ENCODE assay signal across 13 mouse cellular contexts in the genomic region with DNA sequence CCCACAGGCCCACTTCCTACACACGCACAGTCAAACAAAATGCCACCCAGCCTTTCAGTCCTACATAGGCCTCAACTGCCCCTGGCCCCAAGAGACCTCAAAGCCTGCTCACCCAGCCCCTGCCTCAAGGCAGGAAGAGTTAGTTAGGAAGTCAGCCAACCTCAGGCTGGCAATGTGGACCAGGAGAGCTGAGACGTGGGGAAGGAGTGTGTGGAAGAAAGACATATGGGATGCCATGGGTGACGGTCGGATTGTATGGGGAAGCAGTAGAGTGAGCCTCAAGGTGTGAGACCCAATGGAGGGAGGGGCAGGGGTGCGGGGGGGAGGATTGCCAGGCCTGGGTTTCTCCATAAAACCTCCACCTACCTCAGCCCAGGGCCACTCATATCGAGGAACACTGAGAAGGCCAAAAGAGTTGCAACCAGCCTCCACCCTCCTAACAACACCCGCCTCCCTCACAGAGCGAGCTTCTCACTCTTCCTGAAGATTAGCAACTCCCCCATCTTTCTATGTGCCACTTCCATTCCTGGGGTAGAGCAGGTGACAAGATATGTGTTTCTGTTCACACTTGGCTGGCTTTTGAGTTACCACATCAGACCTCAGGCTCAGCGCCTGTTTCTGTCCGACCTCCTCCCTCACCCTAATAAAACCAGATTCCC. TPM values are rescaled to one million over a fixed set of nuclear protein-coding genes. Genes with fewer than 3 reads are reported as not detected.
DNase-seq lines count a peak whose midpoint lies in the region; ATAC-seq and TF ChIP-seq lines count a peak whose summit lies in the region.
"Had no signal": no experiment of that assay in that cellular context is flagged by ENCODE, and none has a peak within 500 bp of the region (broad histone marks: within the 10 kb centered on the region; RNA-seq: fewer than 3 reads in every experiment).

No protein-coding gene starts in this region.

- TF ChIP-seq CTCF in lung, postnatal 0 days (IDR thresholded peaks at IDR 0.05): no peak
- TF ChIP-seq CTCF in stomach, postnatal 0 days (IDR thresholded peaks at IDR 0.05; ENCODE audit: low read depth): no peak

- H3K9ac ChIP-seq in lung, embryonic 16.5 days (ENCODE audit: low read length): no peak overlapping the region
- H3K9ac ChIP-seq in lung, postnatal 0 days (replicated peaks; ENCODE audit: low read depth): no peak overlapping the region
- H3K9ac ChIP-seq in hindbrain, embryonic 15.5 days: no peak overlapping the region
- no peak overlapping the region for H3K9ac ChIP-seq in stomach, postnatal 0 days (ENCODE audit: low read length)
- H3K9ac ChIP-seq: limb, embryonic 13.5 days had no signal

- no peak overlapping the region for H3K4me3 ChIP-seq in lung, embryonic 16.5 days (ENCODE audit: low read length)
- no peak overlapping the region for H3K4me3 ChIP-seq in lung, postnatal 0 days (ENCODE audit: low read depth, low read length)
- no peak overlapping the region for H3K4me3 ChIP-seq in hindbrain, embryonic 15.5 days
- H3K4me3 ChIP-seq in stomach, postnatal 0 days (ENCODE audit: low read depth, low read length): no peak overlapping the region
- H3K4me3 ChIP-seq: limb, embryonic 13.5 days; myocyte had no signal

- peak; percentile 62 for ATAC-seq in frontal cortex, adult (ENCODE audit: low TSS enrichment)
- ATAC-seq in lung, embryonic 16.5 days (ENCODE audit: low read depth): no peak
- ATAC-seq in lung, postnatal 0 days: no peak
- no peak for ATAC-seq in hindbrain, embryonic 15.5 days (ENCODE audit: low FRiP score, low read depth)
- no peak for ATAC-seq in stomach, postnatal 0 days (ENCODE audit: low FRiP score, low TSS enrichment)

- H3K4me2 ChIP-seq in lung, embryonic 16.5 days (ENCODE audit: low read depth, low read length): no peak overlapping the region
- H3K4me2 ChIP-seq in lung, postnatal 0 days (replicated peaks; ENCODE audit: low read depth, low read length): no peak overlapping the region
- no peak overlapping the region for H3K4me2 ChIP-seq in hindbrain, embryonic 15.5 days
- H3K4me2 ChIP-seq in stomach, postnatal 0 days (replicated peaks; ENCODE audit: low read depth): no peak overlapping the region
- H3K4me2 ChIP-seq: limb, embryonic 13.5 days had no signal

- H3K9me3 ChIP-seq in lung, embryonic 16.5 days (ENCODE audit: control insufficient read depth, low read length): no peaks in the 10 kb centered on the region
- no peaks in the 10 kb centered on the region for H3K9me3 ChIP-seq in lung, postnatal 0 days (ENCODE audit: low read length)
- H3K9me3 ChIP-seq in hindbrain, embryonic 15.5 days: no peaks in the 10 kb centered on the region
- no peaks in the 10 kb centered on the region for H3K9me3 ChIP-seq in stomach, postnatal 0 days (ENCODE audit: control insufficient read depth, low read length)
- H3K9me3 ChIP-seq: G1E; limb, embryonic 13.5 days had no signal

- no peaks in the 10 kb centered on the region for H3K27me3 ChIP-seq in lung, embryonic 16.5 days (ENCODE audit: control insufficient read depth, insufficient read depth, low read depth, low read length)
- H3K27me3 ChIP-seq in lung, postnatal 0 days (replicated peaks; ENCODE audit: insufficient read depth, low read length): no peaks in the 10 kb centered on the region
- no peaks in the 10 kb centered on the region for H3K27me3 ChIP-seq in hindbrain, embryonic 15.5 days
- H3K27me3 ChIP-seq in stomach, postnatal 0 days (ENCODE audit: control insufficient read depth, insufficient read depth, low read length): no peaks in the 10 kb centered on the region
- H3K27me3 ChIP-seq: limb, embryonic 13.5 days had no signal

- H3K27ac ChIP-seq in lung, embryonic 16.5 days (ENCODE audit: low read length): 0 out of 2 replicates have a peak overlapping the region, but pooled peaks have one; percentile 18
- no peak overlapping the region for H3K27ac ChIP-seq in lung, postnatal 0 days (ENCODE audit: low read length)
- peak overlapping the region; percentile 25; the same call in 1 of the 2 replicates for H3K27ac ChIP-seq in hindbrain, embryonic 15.5 days (replicated peaks)
- peak overlapping the region; percentile 13; the same call in 1 of the 2 replicates for H3K27ac ChIP-seq in stomach, postnatal 0 days (replicated peaks)
- H3K27ac ChIP-seq: limb, embryonic 13.5 days had no signal

- H3K36me3 ChIP-seq in lung, embryonic 16.5 days (ENCODE audit: control insufficient read depth, insufficient read depth, low read length): no peaks in the 10 kb centered on the region
- no peaks in the 10 kb centered on the region for H3K36me3 ChIP-seq in lung, postnatal 0 days (ENCODE audit: insufficient read depth, low read length)
- H3K36me3 ChIP-seq in hindbrain, embryonic 15.5 days: no peaks in the 10 kb centered on the region
- no peaks in the 10 kb centered on the region for H3K36me3 ChIP-seq in stomach, postnatal 0 days (ENCODE audit: control insufficient read depth, insufficient read depth, low read length)
- H3K36me3 ChIP-seq: G1E had no signal

- DNase-seq in frontal cortex, postnatal 25 days (ENCODE audit: low spot score in 2 of 2): no peak
- DNase-seq in lung, postnatal 0 days (ENCODE audit: low spot score): no peak
- no peak for DNase-seq in stomach, postnatal 0 days (ENCODE audit: low spot score)
- DNase-seq in thymus, postnatal 25 days: no peak
- DNase-seq in embryo, embryonic 10 days (ENCODE audit: low spot score): no peak

- no peak for TF ChIP-seq EP300 in lung, postnatal 0 days (IDR thresholded peaks at IDR 0.05)
- no peak for TF ChIP-seq EP300 in stomach, postnatal 0 days (optimal IDR thresholded peaks at IDR 0.05)

- 80% methylated on average over 10 of the region's 10 CpGs for WGBS in lung, embryonic 16.5 days
- WGBS in lung, postnatal 0 days: 74% methylated on average over 10 of the region's 10 CpGs
- 58% methylated on average over 10 of the region's 10 CpGs for WGBS in hindbrain, embryonic 15.5 days
- WGBS in stomach, postnatal 0 days: 68% methylated on average over 10 of the region's 10 CpGs

- peaks cover 34% of the 10 kb centered on the region for H3K4me1 ChIP-seq in lung, embryonic 16.5 days (replicated peaks; ENCODE audit: control insufficient read depth, insufficient read depth, low read length)
- H3K4me1 ChIP-seq in lung, postnatal 0 days (ENCODE audit: insufficient read depth, low read depth, low read length): peaks cover 18% of the 10 kb centered on the region; the same call in 1 of the 2 replicates
- H3K4me1 ChIP-seq in hindbrain, embryonic 15.5 days (replicated peaks): peaks cover 91% of the 10 kb centered on the region
- peaks cover 2% of the 10 kb centered on the region; the same call in 1 of the 2 replicates for H3K4me1 ChIP-seq in stomach, postnatal 0 days (replicated peaks; ENCODE audit: control insufficient read depth, insufficient read depth)

RNA-seq across cellular contexts. Expression of a gene that starts 8.3 kb away (rescaled TPM):
- polyA plus RNA-seq in lung, embryonic 16.5 days (2015; fragmentation: Nextera tagmentation; extraction: Ambion mirVana): 10.8 and 12.2 TPM in 2 replicates
- polyA plus RNA-seq in lung, postnatal 0 days (2015; fragmentation: Nextera tagmentation; extraction: Ambion mirVana): 6.2 and 6.9 TPM in 2 replicates
- 41.1 and 48.9 TPM in 2 replicates for polyA plus RNA-seq in hindbrain, embryonic 15.5 days (2015; fragmentation: Nextera tagmentation; extraction: Ambion mirVana)
- polyA plus RNA-seq in stomach, postnatal 0 days (2015; fragmentation: Nextera tagmentation; extraction: Ambion mirVana): 5.2 and 5.4 TPM in 2 replicates
- polyA plus RNA-seq: G1E had no signal

RNA-seq across cellular contexts. Expression of a gene that starts 37.4 kb away (rescaled TPM):
- not detected in 2 replicates for polyA plus RNA-seq in lung, embryonic 16.5 days (2015; fragmentation: Nextera tagmentation; extraction: Ambion mirVana)
- polyA plus RNA-seq in lung, postnatal 0 days (2015; fragmentation: Nextera tagmentation; extraction: Ambion mirVana): not detected in 2 replicates
- 3.6 and 4.8 TPM in 2 replicates for polyA plus RNA-seq in hindbrain, embryonic 15.5 days (2015; fragmentation: Nextera tagmentation; extraction: Ambion mirVana)
- not detected in 2 replicates for polyA plus RNA-seq in stomach, postnatal 0 days (2015; fragmentation: Nextera tagmentation; extraction: Ambion mirVana)
- polyA plus RNA-seq: gonadal fat pad, adult 2 months; large intestine, adult 2 months; limb, embryonic 13.5 days had no signal
